Mouse (Mus musculus) ES-E14 (cell line): Measurements from ENCODE around the gene Itga1. TPM values are rescaled to one million over a fixed set of nuclear protein-coding genes. Genes with fewer than 3 reads are reported as not detected.

Experiments
- DNase-seq: peaks from one replicate; pipeline ENCODE4 v3.0.0-alpha.2; 2013; ENCODE audit warnings: low read depth, low spot score
- H3K27ac ChIP-seq: 2 replicates; pipeline ENCODE4 v1.5.1; 2012; ENCODE audit warnings: low read depth, mild to moderate bottlenecking, low read length, moderate library complexity, mixed read lengths; ENCODE audit not compliant: poor library complexity, insufficient read depth, severe bottlenecking
- H3K36me3 ChIP-seq: 2 replicates; pipeline ENCODE4 v1.6.1; 2012; ENCODE audit warnings: mild to moderate bottlenecking, low read length, moderate library complexity, mixed read lengths; ENCODE audit not compliant: control insufficient read depth, poor library complexity, insufficient read depth, severe bottlenecking
- H3K4me1 ChIP-seq, 2 experiments: fragments of 150-350 bp in 1 of 2; sonication (generic) in 1 of 2; 2 replicates each; pipeline ENCODE4 v1.6.1; 2012; ENCODE audit warnings: low read length in 2 of 2, mild to moderate bottlenecking in 1 of 2, mixed read lengths in 1 of 2; ENCODE audit not compliant: control insufficient read depth in 2 of 2, insufficient read depth in 2 of 2, poor library complexity in 1 of 2
- H3K4me3 ChIP-seq, 2 experiments: fragments of 150-350 bp in 1 of 2; sonication (generic) in 1 of 2; 2 replicates each; pipeline ENCODE4 v1.5.1; 2012; ENCODE audit warnings: low read length in 2 of 2, low read depth in 1 of 2, mild to moderate bottlenecking in 1 of 2, mixed read lengths in 1 of 2; ENCODE audit not compliant: insufficient read depth in 1 of 2, poor library complexity in 1 of 2, severe bottlenecking in 1 of 2
- H3K9ac ChIP-seq: 2 replicates; pipeline ENCODE4 v1.6.1; 2012; ENCODE audit warnings: low read depth, mild to moderate bottlenecking, low read length, mixed read lengths; ENCODE audit not compliant: poor library complexity, insufficient read depth, severe bottlenecking
- H3K9me3 ChIP-seq: fragments of 150-350 bp; sonication (generic); 2 replicates; pipeline ENCODE4 v1.6.1; 2012; ENCODE audit warnings: low read depth, mild to moderate bottlenecking, low read length; ENCODE audit not compliant: control insufficient read depth, insufficient read depth
- ZNF384 ChIP-seq: IDR thresholded peaks from 2 replicates; pipeline ENCODE4 v1.6.1; 2012; ENCODE audit warnings: low read depth, low read length, inconsistent platforms
- in situ Hi-C, 2 experiments: fragments of 600-800 bp; cut with MboI; formaldehyde crosslinking; loops; one replicate each; pipeline ENCODE4 v1.15.1; 2025; ENCODE audit warnings: low sequenced_read_pairs in 2 of 2, inconsistent platforms in 1 of 2; ENCODE audit not compliant: unreplicated experiment in 2 of 2
- total RNA-seq: library from RNA; depleted of rRNA; stranded (reverse); fragments of 300-350 nt; gene quantifications from 2 replicates; pipeline ENCODE4 v1.2.3, GENCODE M21; 2012; rRNA removed

The Itga1 gene
- total RNA-seq, 1 experiment: 2.0 TPM

GRCm38 (mm10) chr13:114907876-114908275 is 193.9 kb downstream of the Itga1 start:
- no peak overlapping the region for H3K27ac ChIP-seq
- no peak overlapping the region for H3K4me3 ChIP-seq
- H3K9ac ChIP-seq: no peak overlapping the region
- no peak for TF ChIP-seq ZNF384
- no peaks in the 10 kb centered on the region for H3K36me3 ChIP-seq
- in situ Hi-C loops: no loop called here
- H3K4me1 ChIP-seq: no peaks in the 10 kb centered on the region
- H3K9me3 ChIP-seq: no peaks in the 10 kb centered on the region
- DNase-seq: no peak

Other genes with a start within 250 kb of the Itga1 start
- 0.11 and 0.31 TPM in 2 replicates for gene Itga2, start 169.9 kb downstream of the Itga1 start, total RNA-seq
- 16.8 and 24.1 TPM in 2 replicates for gene Pelo, start 11.8 kb downstream of the Itga1 start, total RNA-seq
- gene Gm49395, start within 50 bp of the Itga1 start, total RNA-seq: 4.7 and 4.8 TPM in 2 replicates